Mouse (Mus musculus) thymus, adult 2 months (tissue): ENCODE results near the gene Tufm. TPM values are rescaled to one million over a fixed set of nuclear protein-coding genes. Genes with fewer than 3 reads are reported as not detected.

Source experiments
- DNase-seq: peaks from one replicate; pipeline ENCODE4 v3.0.0; 2021
- H3K27ac ChIP-seq: fragments of 200-500 bp; 2 replicates; pipeline ENCODE4 v1.5.1; 2012; ENCODE audit warnings: low read length, control low read depth; ENCODE audit not compliant: control insufficient read depth, insufficient read depth
- H3K27me3 ChIP-seq: fragments of 200-500 bp; 2 replicates; pipeline ENCODE4 v1.6.1; 2012; ENCODE audit warnings: mild to moderate bottlenecking, low read length, moderate library complexity, mixed read lengths; ENCODE audit not compliant: control insufficient read depth, insufficient read depth
- H3K36me3 ChIP-seq: fragments of 200-500 bp; 2 replicates; pipeline ENCODE4 v1.6.1; 2012; ENCODE audit warnings: mild to moderate bottlenecking, low read length, moderate library complexity; ENCODE audit not compliant: control insufficient read depth, insufficient read depth
- H3K4me1 ChIP-seq: fragments of 200-500 bp; replicated peaks from 2 replicates; pipeline ENCODE4 v1.6.1; 2012; ENCODE audit warnings: low read length; ENCODE audit not compliant: control insufficient read depth, insufficient read depth
- H3K4me3 ChIP-seq: fragments of 200-500 bp; 2 replicates; pipeline ENCODE4 v1.5.1; 2012; ENCODE audit warnings: mild to moderate bottlenecking, low read length, control low read depth, moderate library complexity; ENCODE audit not compliant: control insufficient read depth, insufficient read depth
- CTCF ChIP-seq: fragments of 200-500 bp; IDR thresholded peaks from 2 replicates; pipeline ENCODE4 v1.5.1; 2012; ENCODE audit warnings: mild to moderate bottlenecking, control low read depth, low read length, moderate library complexity, borderline replicate concordance; ENCODE audit not compliant: control insufficient read depth, poor library complexity, insufficient read depth; ENCODE audit errors: extremely low read depth
- POLR2A ChIP-seq: fragments of 200-500 bp; IDR thresholded peaks from 2 replicates; pipeline ENCODE4 v1.6.1; 2012; ENCODE audit warnings: mild to moderate bottlenecking, low read length, control low read depth, moderate library complexity; ENCODE audit not compliant: control insufficient read depth, poor library complexity, insufficient read depth; ENCODE audit errors: extremely low read depth
- WGBS: fragments of 180-500 bp; shearing (Covaris S2); methylation state at CpG from one replicate; pipeline ENCODE4 v1.1.7; 2018; 5-methylcytosine and 5-hydroxymethylcytosine counted together
- polyA plus RNA-seq: library from polyadenylated mRNA; depleted of rRNA; stranded (reverse); fragments of >200 nt; gene quantifications from 2 replicates; pipeline ENCODE4 v1.2.3, GENCODE M21; 2012; rRNA removed

Gene Tufm
- 127 and 134 TPM in 2 replicates for polyA plus RNA-seq

DNA sequence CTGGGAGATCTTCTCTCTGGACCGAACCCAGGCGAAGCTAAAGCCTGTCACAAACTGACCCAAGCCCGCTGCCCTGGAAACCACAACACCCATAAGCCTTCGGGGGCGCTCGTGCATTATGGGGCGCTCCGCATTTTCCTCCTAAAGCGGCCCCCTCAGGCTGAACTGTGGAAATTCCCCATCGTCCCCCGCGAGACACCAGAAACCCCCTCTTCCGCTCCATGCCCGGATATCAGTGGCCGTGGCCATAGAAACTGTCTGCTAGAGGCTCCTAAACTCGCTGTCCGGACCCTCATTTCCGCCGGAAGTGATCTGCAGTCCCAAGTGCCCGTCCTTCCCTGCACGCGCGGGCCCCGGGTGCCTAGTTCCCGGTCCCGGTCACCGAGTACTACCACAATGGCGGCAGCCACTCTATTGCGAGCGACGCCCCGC, at the start of gene Tufm:
Gene Tufm, plus strand, starts transcription at position 310 of the 432 bp plus-strand sequence.
- DNase-seq = peak; percentile 94
- under 1% methylated on average over 32 of the region's 32 CpGs for WGBS
- no peaks in the 10 kb centered on the region for H3K27me3 ChIP-seq
- peak within 1 kb of the TSS; percentile 70 for H3K4me3 ChIP-seq
- peaks cover 15% of the 10 kb centered on the region for H3K36me3 ChIP-seq
- TF ChIP-seq POLR2A (no peak), CTCF (peak; percentile 57; the same call in 1 of the 2 replicates)
- H3K4me1 ChIP-seq = peaks cover 15% of the 10 kb centered on the region
- peak within 1 kb of the TSS; percentile 68 for H3K27ac ChIP-seq

DNA sequence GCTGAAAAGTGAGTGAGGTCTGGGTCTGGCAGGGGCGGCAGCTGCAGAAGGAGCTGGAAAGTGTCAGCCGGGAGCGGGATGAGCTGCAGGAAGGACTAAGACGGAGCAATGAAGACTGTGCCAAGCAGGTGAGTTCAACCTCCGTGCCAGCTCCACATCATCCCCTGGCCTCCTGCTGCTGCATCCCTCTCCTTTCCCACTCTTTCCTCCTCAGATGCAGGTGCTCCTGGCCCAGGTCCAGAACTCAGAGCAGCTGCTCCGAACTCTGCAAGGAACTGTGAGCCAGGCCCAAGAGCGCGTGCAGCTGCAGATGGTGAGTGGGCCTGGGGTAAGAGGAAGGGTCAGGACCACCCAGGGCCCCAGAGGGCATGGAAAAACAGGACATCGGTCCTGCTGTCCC, 47.0 kb upstream of the Tufm start:
- DNase-seq = no peak
- Histone ChIP-seq H3K27me3 (no peaks in the 10 kb centered on the region), H3K36me3 (no peaks in the 10 kb centered on the region), H3K4me1 (no peaks in the 10 kb centered on the region), H3K27ac (no peak overlapping the region), H3K4me3 (no peak overlapping the region)
- TF ChIP-seq POLR2A (no peak), CTCF (no peak)
- WGBS = 97% methylated on average over 9 of the region's 9 CpGs

DNA sequence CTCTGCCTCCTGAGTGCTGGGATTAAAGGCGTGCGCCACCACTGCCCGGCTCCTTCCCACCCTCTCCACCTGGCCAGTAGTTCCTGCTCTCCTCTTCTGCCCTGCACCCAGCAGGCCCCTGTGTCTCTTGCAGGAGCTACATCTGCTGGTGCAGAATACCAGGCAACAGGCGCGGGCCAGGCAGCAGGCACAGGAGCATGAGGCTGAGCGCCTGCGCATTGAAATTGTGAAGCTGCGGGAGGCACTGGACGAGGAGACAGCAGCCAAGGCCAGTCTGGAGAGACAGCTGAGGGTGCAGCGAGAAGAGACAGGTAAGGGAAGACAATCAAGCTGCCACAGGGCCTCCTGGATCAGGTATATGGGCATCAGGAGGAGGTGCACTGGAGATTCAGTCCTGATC, 43.2 kb upstream of the Tufm start:
- DNase-seq = no peak
- WGBS = 98% methylated on average over 10 of the region's 10 CpGs
- Histone ChIP-seq H3K4me1 (peaks cover 8% of the 10 kb centered on the region; the same call in 1 of the 2 replicates), H3K36me3 (no peaks in the 10 kb centered on the region), H3K27ac (no peak overlapping the region), H3K27me3 (no peaks in the 10 kb centered on the region), H3K4me3 (no peak overlapping the region)
- TF ChIP-seq POLR2A (no peak), CTCF (no peak)

DNA sequence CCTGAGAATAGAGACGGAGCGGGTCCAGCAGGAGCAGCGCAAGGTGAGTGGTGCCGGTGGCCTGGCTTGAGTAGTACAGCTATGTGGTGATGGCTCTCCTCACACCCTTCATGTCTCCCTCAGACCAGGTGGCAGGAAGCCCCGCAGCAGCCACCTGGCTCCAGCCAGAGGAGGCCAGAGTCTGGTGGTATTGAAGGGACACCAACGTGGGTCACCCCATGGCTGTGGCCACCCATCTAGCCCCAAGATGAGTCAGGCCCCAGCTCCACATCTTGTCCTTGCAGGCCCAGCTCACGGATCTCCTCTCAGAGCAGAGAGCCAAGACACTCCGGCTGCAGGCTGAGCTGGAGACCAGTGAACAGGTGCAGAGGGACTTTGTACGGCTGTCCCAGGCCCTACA, 42.6 kb upstream of the Tufm start:
- DNase-seq = no peak
- Histone ChIP-seq H3K27ac (no peak overlapping the region), H3K4me1 (peaks cover 8% of the 10 kb centered on the region; the same call in 1 of the 2 replicates), H3K27me3 (no peaks in the 10 kb centered on the region), H3K4me3 (no peak overlapping the region), H3K36me3 (no peaks in the 10 kb centered on the region)
- 95% methylated on average over 9 of the region's 9 CpGs for WGBS
- TF ChIP-seq POLR2A (no peak), CTCF (no peak)

DNA sequence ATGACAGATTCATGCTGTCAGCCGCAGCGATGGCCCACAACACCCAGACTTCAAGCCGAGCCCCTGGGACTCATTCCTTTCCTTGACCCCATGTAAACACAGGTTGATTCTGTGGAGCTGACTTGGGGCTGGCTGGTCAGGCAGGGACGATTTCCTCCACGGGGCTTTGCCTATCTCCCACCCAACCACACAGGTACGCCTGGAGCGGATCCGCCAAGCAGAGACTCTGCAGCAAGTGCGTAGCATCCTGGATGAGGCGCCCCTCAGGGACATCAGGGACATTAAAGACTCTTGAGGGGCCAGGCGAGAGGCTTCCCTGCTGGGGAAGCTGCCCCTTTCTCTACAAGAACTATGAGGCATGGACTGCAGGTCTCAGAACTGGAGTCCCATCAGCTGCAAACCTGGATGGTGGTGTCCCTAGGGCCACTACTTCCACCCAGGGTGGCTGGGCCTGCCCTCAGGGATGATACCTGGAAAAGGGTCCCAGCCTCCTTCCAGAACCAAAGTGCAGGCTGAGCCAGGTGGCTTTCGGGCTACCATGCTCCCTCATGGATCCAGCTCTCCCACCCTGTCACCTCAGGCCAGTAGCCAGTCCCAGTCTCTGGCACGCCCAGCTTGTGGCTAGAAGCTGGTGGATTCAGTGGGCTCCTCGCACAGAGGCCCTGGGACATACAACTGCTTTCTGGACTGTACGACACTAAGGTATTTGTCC, 41.9 kb upstream of the Tufm start:
- Histone ChIP-seq H3K27ac (no peak overlapping the region), H3K4me3 (no peak overlapping the region), H3K36me3 (no peaks in the 10 kb centered on the region), H3K4me1 (peaks cover 8% of the 10 kb centered on the region; the same call in 1 of the 2 replicates), H3K27me3 (no peaks in the 10 kb centered on the region)
- TF ChIP-seq CTCF = no peak
- TF ChIP-seq POLR2A = no peak
- WGBS = 97% methylated on average over 15 of the region's 15 CpGs
- DNase-seq = no peak

DNA sequence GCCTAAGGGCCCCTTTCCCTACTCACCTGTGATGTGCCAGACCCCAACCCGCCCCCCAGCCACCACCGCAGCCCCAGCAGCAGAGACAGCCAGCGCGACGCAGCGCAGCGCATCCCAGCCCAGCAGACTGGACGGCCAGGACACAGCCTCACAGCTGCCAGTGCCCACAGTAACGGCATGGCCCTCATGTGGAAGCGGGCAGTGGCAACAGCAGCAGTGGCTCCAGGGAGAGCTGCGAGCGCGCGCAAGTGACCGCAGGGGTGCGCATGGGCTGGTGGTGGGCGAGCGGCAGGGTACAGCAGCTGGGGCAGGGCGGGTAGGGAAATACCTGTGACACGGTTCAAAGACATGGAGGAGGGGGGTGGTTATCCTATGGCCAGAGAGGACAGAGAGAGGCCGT, 40.9 kb upstream of the Tufm start:
- TF ChIP-seq CTCF = no peak
- TF ChIP-seq POLR2A = no peak
- 97% methylated on average over 21 of the region's 21 CpGs for WGBS
- DNase-seq = no peak

More for the DNA sequence above, 40.9 kb upstream of the Tufm start:
- H3K4me3 ChIP-seq = no peak overlapping the region
- H3K36me3 ChIP-seq = no peaks in the 10 kb centered on the region
- H3K4me1 ChIP-seq = peaks cover 8% of the 10 kb centered on the region; the same call in 1 of the 2 replicates
- no peak overlapping the region for H3K27ac ChIP-seq
- H3K27me3 ChIP-seq = no peaks in the 10 kb centered on the region
